Mouse (Mus musculus) E14TG2a.4 (cell line): ENCODE measurements around the gene Slc6a6.

Source experiments
- CTCF ChIP-seq: conservative IDR thresholded peaks from 2 replicates; pipeline ENCODE4 v1.5.1; 2014; ENCODE audit warnings: low read length
- NANOG ChIP-seq: IDR thresholded peaks from 2 replicates; pipeline ENCODE4 v1.6.1; 2014; ENCODE audit warnings: borderline replicate concordance, low read length, mixed read lengths

- TF ChIP-seq CTCF (no peak), NANOG (no peak)
Observed at GRCm38 (mm10) chr6:91679095-91679577, 4.7 kb upstream of the Slc6a6 start.
